Mouse (Mus musculus): ENCODE measurements around the gene F13b.

F13b gene

GRCm38 (mm10) chr1:139501258-139501752 is at the start of gene F13b:
F13b (plus strand) TSS chr1:139501702.
- no peak for DNase-seq (ENCODE audit: low spot score)

- peak; percentile 73 for DNase-seq (ENCODE audit: low spot score)
These were observed 46.9 kb upstream of the F13b start, which contains the start of gene Aspm for GRCm38 (mm10) chr1:139454340-139455225. Aspm (plus strand) TSS chr1:139454772.

- no peak for DNase-seq (ENCODE audit: low spot score)
These were observed 46.2 kb upstream of the F13b start for GRCm38 (mm10) chr1:139455226-139455869.

- DNase-seq (ENCODE audit: low spot score): no peak
These were observed 40.7 kb upstream of the F13b start for GRCm38 (mm10) chr1:139460807-139461206.

- no peak for DNase-seq (ENCODE audit: low spot score)
These were observed 35.6 kb upstream of the F13b start for GRCm38 (mm10) chr1:139465936-139466335.

GRCm38 (mm10) chr1:139478898-139479297 is 22.6 kb upstream of the F13b start:
- DNase-seq (ENCODE audit: low spot score): no peak

- no peak for DNase-seq (ENCODE audit: low spot score)
These were observed 21.3 kb upstream of the F13b start for GRCm38 (mm10) chr1:139480246-139480645.

- no peak for DNase-seq (ENCODE audit: low spot score)
These were observed 20.4 kb upstream of the F13b start for GRCm38 (mm10) chr1:139481146-139481545.

GRCm38 (mm10) chr1:139494630-139495029 is 6.9 kb upstream of the F13b start:
- no peak for DNase-seq (ENCODE audit: low spot score)

- DNase-seq (ENCODE audit: low spot score): no peak
These were observed 6.1 kb upstream of the F13b start for GRCm38 (mm10) chr1:139495408-139495807.

GRCm38 (mm10) chr1:139496212-139496611 is 5.3 kb upstream of the F13b start:
- no peak for DNase-seq (ENCODE audit: low spot score)

GRCm38 (mm10) chr1:139499751-139500150 is 1.8 kb upstream of the F13b start:
- DNase-seq (ENCODE audit: low spot score): no peak

GRCm38 (mm10) chr1:139514556-139514955 is 13.1 kb downstream of the F13b start:
- no peak for DNase-seq (ENCODE audit: low spot score)

GRCm38 (mm10) chr1:139548536-139548935 is 47.0 kb downstream of the F13b start:
- DNase-seq (ENCODE audit: low spot score): no peak

- no peak for DNase-seq (ENCODE audit: low spot score)
These were observed 49.8 kb downstream of the F13b start for GRCm38 (mm10) chr1:139551311-139551710.

GRCm38 (mm10) chr1:139560024-139560423 is 58.5 kb downstream of the F13b start, which contains the start of gene Cfhr1:
Cfhr1 (minus strand) TSS chr1:139560272.
- no peak for DNase-seq (ENCODE audit: low spot score)

Data from layer of hippocampus, adult 9-10 months (tissue).